Comparison of ENCODE assay signal across 10 mouse cellular contexts in genomic region chr19:53423341-53423753, GRCm38 (mm10). TPM values are rescaled to one million over a fixed set of nuclear protein-coding genes. Genes with fewer than 3 reads are reported as not detected.
DNase-seq lines count a peak whose midpoint lies in the region; ATAC-seq and TF ChIP-seq lines count a peak whose summit lies in the region.
"Had no signal": no experiment of that assay in that cellular context is flagged by ENCODE, and none has a peak within 500 bp of the region (broad histone marks: within the 10 kb centered on the region; RNA-seq: fewer than 3 reads in every experiment).

No protein-coding gene starts in this region.

- ATAC-seq in stomach, embryonic 14.5 days (ENCODE audit: insufficient number of reproducible peaks, insufficient read depth, low FRiP score, low read depth), result no peak
- ATAC-seq in stomach, postnatal 0 days (ENCODE audit: low FRiP score, low TSS enrichment), result no peak
- ATAC-seq in intestine, postnatal 0 days, result no peak

- 20% methylated on average over 19 of the region's 19 CpGs for WGBS in stomach, embryonic 14.5 days
- 24% methylated on average over 18 of the region's 19 CpGs for WGBS in stomach, postnatal 0 days
- WGBS in intestine, postnatal 0 days, result 30% methylated on average over 15 of the region's 19 CpGs

- TF ChIP-seq EP300 in stomach, postnatal 0 days (optimal IDR thresholded peaks at IDR 0.05), result no peak

- intact Hi-C loops in gastrocnemius, adult 2 months (cut with DNase I), result no loop called here

- H3K9ac ChIP-seq in stomach, embryonic 14.5 days (replicated peaks; ENCODE audit: low read depth, low read length), result no peak overlapping the region
- H3K9ac ChIP-seq in stomach, postnatal 0 days (ENCODE audit: low read length), result no peak overlapping the region
- H3K9ac ChIP-seq in intestine, postnatal 0 days (ENCODE audit: low read depth, low read length), result no peak overlapping the region

- H3K4me3 ChIP-seq in stomach, embryonic 14.5 days (ENCODE audit: low read depth, low read length), result no peak overlapping the region
- no peak overlapping the region for H3K4me3 ChIP-seq in stomach, postnatal 0 days (ENCODE audit: low read depth, low read length)
- H3K4me3 ChIP-seq in intestine, postnatal 0 days (ENCODE audit: low read depth, low read length), result no peak overlapping the region
- no peak overlapping the region for H3K4me3 ChIP-seq in layer of hippocampus, adult 2 months
- H3K4me3 ChIP-seq in gastrocnemius, adult 2 months, result no peak overlapping the region
- H3K4me3 ChIP-seq: forebrain, embryonic 10.5 days had no signal

- H3K4me1 ChIP-seq in stomach, embryonic 14.5 days (ENCODE audit: control insufficient read depth, insufficient read depth, low read length), result peaks cover 12% of the 10 kb centered on the region
- H3K4me1 ChIP-seq in stomach, postnatal 0 days (replicated peaks; ENCODE audit: control insufficient read depth, insufficient read depth), result peaks cover 9% of the 10 kb centered on the region
- peaks cover 9% of the 10 kb centered on the region; the same call in 1 of the 2 replicates for H3K4me1 ChIP-seq in intestine, postnatal 0 days (replicated peaks; ENCODE audit: control insufficient read depth, insufficient read depth, low read length)

- no peak for DNase-seq in stomach, postnatal 0 days (ENCODE audit: low spot score)
- DNase-seq in naive thymus-derived CD4-positive, alpha-beta T cell, adult 2 months (ENCODE audit: low read depth), result peak; percentile 89
- no peak for DNase-seq in layer of hippocampus, adult 2 months (ENCODE audit: low spot score in 2 of 2)
- DNase-seq in gastrocnemius, adult 2 months, result no peak
- DNase-seq in retina, embryonic 14.5 days (ENCODE audit: low spot score), result no peak
- no peak for DNase-seq in right cerebral cortex, postnatal 4 days
- DNase-seq: left cerebral cortex, postnatal 4 days had no signal

- 0 out of 2 replicates have a peak overlapping the region, but pooled peaks have one; percentile 12 for H3K4me2 ChIP-seq in stomach, embryonic 14.5 days (replicated peaks; ENCODE audit: low read depth, low read length)
- H3K4me2 ChIP-seq in stomach, postnatal 0 days (replicated peaks; ENCODE audit: low read depth), result no peak overlapping the region
- H3K4me2 ChIP-seq in intestine, postnatal 0 days (replicated peaks; ENCODE audit: low read depth), result peak overlapping the region; percentile 48

- no peak for TF ChIP-seq CTCF in stomach, postnatal 0 days (IDR thresholded peaks at IDR 0.05; ENCODE audit: low read depth)
- peak; percentile 16; the same call in 1 of the 2 replicates for TF ChIP-seq CTCF in intestine, postnatal 0 days (IDR thresholded peaks at IDR 0.05; ENCODE audit: low read depth)
- no peak for TF ChIP-seq CTCF in layer of hippocampus, adult 2 months (conservative IDR thresholded peaks at IDR 0.05)
- TF ChIP-seq CTCF in gastrocnemius, adult 2 months (IDR thresholded peaks at IDR 0.05), result no peak

- no peaks in the 10 kb centered on the region for H3K27me3 ChIP-seq in stomach, embryonic 14.5 days (ENCODE audit: control insufficient read depth, insufficient read depth, low read length)
- no peaks in the 10 kb centered on the region for H3K27me3 ChIP-seq in stomach, postnatal 0 days (ENCODE audit: control insufficient read depth, insufficient read depth, low read length)
- H3K27me3 ChIP-seq in intestine, postnatal 0 days (replicated peaks; ENCODE audit: control insufficient read depth, insufficient read depth, low read length), result no peaks in the 10 kb centered on the region

- H3K9me3 ChIP-seq in stomach, embryonic 14.5 days (ENCODE audit: control insufficient read depth, low read depth, low read length), result no peaks in the 10 kb centered on the region
- no peaks in the 10 kb centered on the region for H3K9me3 ChIP-seq in stomach, postnatal 0 days (ENCODE audit: control insufficient read depth, low read length)
- H3K9me3 ChIP-seq in intestine, postnatal 0 days (ENCODE audit: control insufficient read depth), result no peaks in the 10 kb centered on the region
- H3K9me3 ChIP-seq: forebrain, embryonic 10.5 days had no signal

- no peaks in the 10 kb centered on the region for H3K36me3 ChIP-seq in stomach, embryonic 14.5 days (ENCODE audit: control insufficient read depth, insufficient read depth, low read length)
- no peaks in the 10 kb centered on the region for H3K36me3 ChIP-seq in stomach, postnatal 0 days (ENCODE audit: control insufficient read depth, insufficient read depth, low read length)
- no peaks in the 10 kb centered on the region for H3K36me3 ChIP-seq in intestine, postnatal 0 days (ENCODE audit: control insufficient read depth, insufficient read depth)
- H3K36me3 ChIP-seq: forebrain, embryonic 10.5 days had no signal

- H3K27ac ChIP-seq in stomach, embryonic 14.5 days (ENCODE audit: low read length), result no peak overlapping the region
- H3K27ac ChIP-seq in stomach, postnatal 0 days (replicated peaks), result no peak overlapping the region
- no peak overlapping the region for H3K27ac ChIP-seq in intestine, postnatal 0 days (ENCODE audit: low read depth, low read length)
- H3K27ac ChIP-seq in layer of hippocampus, adult 2 months, result no peak overlapping the region
- H3K27ac ChIP-seq in gastrocnemius, adult 2 months, result no peak overlapping the region
- H3K27ac ChIP-seq: forebrain, embryonic 10.5 days had no signal

RNA-seq across cellular contexts. Expression of gene Smndc1, which starts 33.0 kb away (rescaled TPM):
- polyA plus RNA-seq in stomach, embryonic 14.5 days (2014; fragmentation: Nextera tagmentation; extraction: Ambion mirVana), result 42.4 and 43.5 TPM in 2 replicates
- 26.1 and 26.6 TPM in 2 replicates for polyA plus RNA-seq in stomach, postnatal 0 days (2015; fragmentation: Nextera tagmentation; extraction: Ambion mirVana)
- 36.2 and 36.3 TPM in 2 replicates for polyA plus RNA-seq in intestine, postnatal 0 days (2015; fragmentation: Nextera tagmentation; extraction: Ambion mirVana)
- total RNA-seq in layer of hippocampus, adult 2 months (2021), result 10 to 100 TPM; 39.9 to 40.7 TPM
- 10 to 100 TPM; 28.1 to 30.7 TPM for total RNA-seq in gastrocnemius, adult 2 months (2021)

RNA-seq across cellular contexts. Expression of gene Gm10197, which starts 51.8 kb away (rescaled TPM):
- polyA plus RNA-seq in stomach, embryonic 14.5 days (2014; fragmentation: Nextera tagmentation; extraction: Ambion mirVana), result not detected in 2 replicates
- not detected in 2 replicates for polyA plus RNA-seq in stomach, postnatal 0 days (2015; fragmentation: Nextera tagmentation; extraction: Ambion mirVana)
- not detected in 2 replicates for polyA plus RNA-seq in intestine, postnatal 0 days (2015; fragmentation: Nextera tagmentation; extraction: Ambion mirVana)
- total RNA-seq in layer of hippocampus, adult 2 months (2021), result not detected
- total RNA-seq in gastrocnemius, adult 2 months (2021), result not detected
- total RNA-seq: left cerebral cortex, postnatal 4 days had no signal
- polyA plus RNA-seq: forebrain, embryonic 10.5 days had no signal
